Mouse (Mus musculus): ENCODE data around the gene Lrp6.

DNA sequence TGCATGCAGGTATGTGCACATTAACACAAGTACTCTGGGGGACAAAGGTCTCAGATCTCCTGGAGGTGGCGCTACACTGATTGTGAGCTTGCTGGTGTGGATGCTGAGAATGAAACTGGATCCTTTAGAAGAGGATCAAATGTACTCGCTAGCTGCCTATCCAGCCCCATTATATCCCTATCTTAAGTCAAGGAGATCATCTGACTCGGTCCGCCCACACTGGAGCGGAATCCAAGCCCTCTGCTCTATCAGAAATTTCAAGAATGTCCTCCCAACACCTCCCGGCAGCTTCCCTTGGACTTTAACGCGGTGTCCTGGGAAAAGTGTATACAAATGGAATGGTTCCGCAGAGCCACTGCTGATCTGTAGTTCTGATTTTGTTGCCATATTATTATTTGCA is 77.1 kb downstream of the Lrp6 start:
- TF ChIP-seq CTCF (IDR thresholded peaks at IDR 0.05; ENCODE audit: control insufficient read depth, insufficient read depth, insufficient replicate concordance, low read depth, low read length) (no peak), POLR2A (IDR thresholded peaks at IDR 0.05; ENCODE audit: control insufficient read depth, low read depth, low read length) (no peak)
